Mouse (Mus musculus) midbrain, embryonic 12.5 days (tissue): ENCODE data around the gene Vav2. TPM values are rescaled to one million over a fixed set of nuclear protein-coding genes. Genes with fewer than 3 reads are reported as not detected.

Experiments
- ATAC-seq: fragments of 200-750 bp; cut with Nextera tagmentation; 2 replicates; pipeline ENCODE4 v1.8.0; 2017; ENCODE audit warnings: low read depth, moderate TSS enrichment, moderate library complexity; ENCODE audit not compliant: low FRiP score
- H3K27ac ChIP-seq: fragments of 300-500 bp; sonication (generic); replicated peaks from 2 replicates; pipeline ENCODE4 v1.5.1; 2016; ENCODE audit warnings: mild to moderate bottlenecking
- H3K27me3 ChIP-seq: fragments of 300-500 bp; sonication (generic); 2 replicates; pipeline ENCODE4 v1.6.1; 2016; ENCODE audit warnings: mild to moderate bottlenecking
- H3K36me3 ChIP-seq: fragments of 300-500 bp; sonication (generic); 2 replicates; pipeline ENCODE4 v1.6.1; 2016
- H3K4me1 ChIP-seq: fragments of 300-500 bp; sonication (generic); 2 replicates; pipeline ENCODE4 v1.6.1; 2016
- H3K4me2 ChIP-seq: fragments of 300-500 bp; sonication (generic); replicated peaks from 2 replicates; pipeline ENCODE4 v1.6.1; 2016; ENCODE audit warnings: mild to moderate bottlenecking, moderate library complexity
- H3K4me3 ChIP-seq: fragments of 300-500 bp; sonication (generic); 2 replicates; pipeline ENCODE4 v1.5.1; 2016; ENCODE audit warnings: mild to moderate bottlenecking
- H3K9ac ChIP-seq: fragments of 300-500 bp; sonication (generic); replicated peaks from 2 replicates; pipeline ENCODE4 v1.6.1; 2016; ENCODE audit warnings: mild to moderate bottlenecking, moderate library complexity
- H3K9me3 ChIP-seq: fragments of 300-500 bp; sonication (generic); 2 replicates; pipeline ENCODE4 v1.6.1; 2016; ENCODE audit warnings: mild to moderate bottlenecking
- WGBS: fragments of 180-500 bp; shearing (Covaris S2); methylation state at CpG from one replicate; pipeline ENCODE4 v1.1.7; 2016; 5-methylcytosine and 5-hydroxymethylcytosine counted together
- polyA plus RNA-seq: library from polyadenylated mRNA; unstranded; fragments of >200 nt; fragmentation: Nextera tagmentation; extraction: Ambion mirVana; gene quantifications from 2 replicates; pipeline ENCODE4 v1.2.1, GENCODE M21; 2016

Vav2 gene
- polyA plus RNA-seq, 1 experiment from 2014 or later, result 24.1 TPM

DNA sequence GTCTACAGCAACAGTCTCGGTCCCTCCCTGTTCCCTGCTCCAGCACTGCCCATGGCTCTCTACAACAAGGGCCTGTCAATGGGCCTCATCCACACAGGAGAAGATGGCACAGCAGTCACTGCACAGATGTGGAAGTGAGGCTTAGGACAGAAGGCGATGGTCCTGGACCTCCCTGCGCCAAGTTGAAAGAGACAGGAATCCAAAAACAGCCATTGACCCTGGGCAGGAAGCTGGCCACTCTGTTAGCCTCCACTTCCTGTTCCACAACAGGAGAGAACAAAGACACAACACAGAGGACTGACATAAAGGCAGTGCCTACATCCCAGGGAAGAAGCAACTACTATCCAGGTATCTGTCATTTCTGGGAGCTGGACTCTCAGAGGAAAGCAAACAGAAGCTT is 45.6 kb downstream of the Vav2 start:
- Histone ChIP-seq H3K27me3 (no peaks in the 10 kb centered on the region), H3K9me3 (no peaks in the 10 kb centered on the region), H3K36me3 (peaks cover 12% of the 10 kb centered on the region; the same call in 1 of the 2 replicates), H3K4me3 (no peak overlapping the region), H3K4me2 (no peak overlapping the region), H3K4me1 (peaks cover 44% of the 10 kb centered on the region), H3K9ac (no peak overlapping the region), H3K27ac (no peak overlapping the region)
- ATAC-seq, result no peak
- 92% methylated on average over 3 of the region's 3 CpGs for WGBS

DNA sequence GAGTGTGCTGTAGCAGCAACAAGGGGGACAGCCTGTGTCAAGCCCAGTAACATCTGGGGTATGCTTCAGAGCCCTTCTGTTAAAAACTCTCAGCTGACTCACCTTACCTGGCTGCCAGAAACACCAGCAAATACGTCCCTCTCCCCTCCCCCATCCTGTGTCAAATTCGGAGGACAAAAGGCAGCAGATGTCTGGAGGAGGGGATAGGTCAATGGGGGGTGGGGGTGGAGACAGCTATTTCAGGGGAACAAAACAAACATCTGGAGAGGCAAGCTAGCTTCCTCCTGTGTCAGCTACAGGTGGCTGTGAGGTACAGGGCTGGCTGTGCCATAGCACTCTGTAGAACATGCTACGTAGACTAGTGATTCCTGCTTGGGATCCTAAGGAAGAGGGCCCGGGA is 49.0 kb downstream of the Vav2 start:
- Histone ChIP-seq H3K36me3 (no peaks in the 10 kb centered on the region), H3K4me1 (peaks cover 67% of the 10 kb centered on the region), H3K4me2 (no peak overlapping the region), H3K27ac (peak overlapping the region; percentile 4), H3K4me3 (no peak overlapping the region), H3K9ac (no peak overlapping the region), H3K9me3 (no peaks in the 10 kb centered on the region), H3K27me3 (no peaks in the 10 kb centered on the region)
- 22% methylated on average over 4 of the region's 4 CpGs for whole genome bisulfite sequencing
- ATAC-seq, result no peak

DNA sequence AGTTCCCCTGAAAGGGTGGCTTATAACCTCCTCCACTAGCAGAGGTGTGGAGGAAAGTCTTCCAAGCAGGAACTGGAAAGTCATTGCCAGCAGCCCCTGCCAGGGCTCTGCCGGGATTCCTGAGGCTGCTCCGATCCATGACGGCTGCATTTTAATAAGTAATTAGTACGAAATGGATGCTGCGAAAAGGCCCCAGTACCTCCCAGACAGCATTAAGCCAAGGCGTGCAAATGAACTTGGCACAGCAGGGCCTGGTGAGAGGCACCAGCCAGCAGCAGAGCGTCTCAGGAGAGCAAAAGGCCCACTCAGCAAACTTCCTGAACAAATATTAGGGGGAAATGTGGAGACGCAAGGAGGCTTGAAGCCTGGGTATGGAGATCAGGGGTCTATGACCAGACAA is 49.7 kb downstream of the Vav2 start:
- H3K4me1 ChIP-seq, result peaks cover 72% of the 10 kb centered on the region

DNA sequence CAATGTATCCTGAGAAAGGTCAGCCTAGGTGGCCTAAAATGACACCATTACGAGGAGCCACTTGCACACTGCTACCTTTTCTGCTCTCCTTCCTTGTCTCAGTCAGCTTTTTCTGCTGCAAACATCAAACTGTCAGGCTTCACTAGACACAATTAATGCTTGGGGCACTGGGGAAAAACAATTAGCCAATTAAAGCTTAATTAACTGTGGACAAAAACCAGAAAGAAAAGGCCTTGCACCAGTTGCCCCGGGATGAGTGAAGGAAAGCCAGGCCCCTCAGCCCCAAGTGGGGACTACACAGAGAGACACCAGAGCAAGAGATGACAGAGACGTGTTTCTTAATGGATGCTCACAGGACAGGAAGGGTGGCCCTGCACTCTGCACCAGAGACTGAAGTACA is 51.7 kb downstream of the Vav2 start:
- Histone ChIP-seq H3K4me3 (no peak overlapping the region), H3K27ac (no peak overlapping the region; the same call in 1 of the 2 replicates), H3K4me1 (peaks cover 63% of the 10 kb centered on the region), H3K4me2 (no peak overlapping the region), H3K27me3 (no peaks in the 10 kb centered on the region), H3K9me3 (no peaks in the 10 kb centered on the region), H3K9ac (no peak overlapping the region), H3K36me3 (no peaks in the 10 kb centered on the region)
- 25% methylated on average over 3 of the region's 3 CpGs for WGBS
- no peak for ATAC-seq

More for the DNA sequence above, 49.7 kb downstream of the Vav2 start:
- Histone ChIP-seq H3K9me3 (no peaks in the 10 kb centered on the region), H3K27me3 (no peaks in the 10 kb centered on the region), H3K4me3 (no peak overlapping the region), H3K4me2 (no peak overlapping the region), H3K9ac (no peak overlapping the region), H3K36me3 (no peaks in the 10 kb centered on the region), H3K27ac (peak overlapping the region; percentile 4)
- WGBS, result 22% methylated on average over 8 of the region's 8 CpGs
- peak; percentile 41; the same call in 1 of the 2 replicates for ATAC-seq

DNA sequence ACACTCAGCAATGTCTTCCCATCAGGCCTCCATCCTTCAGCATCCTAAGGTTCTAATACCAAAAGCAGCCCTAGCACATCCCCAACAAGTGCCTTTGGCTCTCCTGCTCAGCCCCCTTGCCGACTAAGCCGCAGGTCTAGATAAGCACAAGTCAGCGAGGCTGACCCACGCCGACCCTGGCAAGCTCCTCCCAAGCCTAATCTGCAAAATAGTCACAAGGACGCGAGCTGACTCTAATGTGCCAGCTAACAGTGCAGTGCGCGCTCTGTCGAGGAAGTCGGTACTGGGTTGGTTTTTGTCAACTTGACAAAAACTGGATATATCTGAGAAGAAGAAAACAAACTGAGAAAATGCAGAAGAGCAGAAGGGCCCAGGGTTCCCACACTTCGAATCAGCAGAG is 53.5 kb downstream of the Vav2 start:
- Histone ChIP-seq H3K4me1 (peaks cover 57% of the 10 kb centered on the region), H3K27ac (no peak overlapping the region), H3K4me2 (no peak overlapping the region), H3K27me3 (no peaks in the 10 kb centered on the region), H3K4me3 (no peak overlapping the region), H3K36me3 (no peaks in the 10 kb centered on the region), H3K9ac (no peak overlapping the region), H3K9me3 (no peaks in the 10 kb centered on the region)
- ATAC-seq, result no peak
- whole genome bisulfite sequencing, result 28% methylated on average over 12 of the region's 12 CpGs

DNA sequence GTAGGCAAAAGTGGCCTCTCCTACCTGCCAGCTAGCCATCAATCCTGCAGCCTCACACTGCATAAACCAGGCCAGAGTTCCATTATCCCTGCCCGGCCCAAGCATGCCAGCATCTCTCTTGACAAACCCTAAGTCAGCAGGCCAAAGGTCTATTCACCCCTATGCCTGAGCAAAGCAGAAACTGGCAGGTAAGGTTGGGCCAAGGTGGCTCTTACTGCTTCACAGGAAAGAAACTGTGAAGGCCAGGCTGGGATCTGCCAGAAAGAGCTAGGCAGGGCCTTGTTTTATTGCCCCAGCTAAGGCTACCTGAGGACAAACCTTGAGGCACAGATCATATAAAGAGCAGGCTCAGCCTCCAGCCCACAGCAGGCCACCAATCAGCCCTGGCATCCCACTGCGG is 55.4 kb downstream of the Vav2 start:
- no peaks in the 10 kb centered on the region for H3K9me3 ChIP-seq
- no peak overlapping the region for H3K27ac ChIP-seq
- H3K4me2 ChIP-seq, result no peak overlapping the region
- no peak overlapping the region for H3K9ac ChIP-seq
- 92% methylated on average over 2 of the region's 2 CpGs for WGBS
- no peak for ATAC-seq
- H3K4me3 ChIP-seq, result no peak overlapping the region
- H3K36me3 ChIP-seq, result no peaks in the 10 kb centered on the region
- no peaks in the 10 kb centered on the region for H3K27me3 ChIP-seq
- peaks cover 40% of the 10 kb centered on the region for H3K4me1 ChIP-seq

DNA sequence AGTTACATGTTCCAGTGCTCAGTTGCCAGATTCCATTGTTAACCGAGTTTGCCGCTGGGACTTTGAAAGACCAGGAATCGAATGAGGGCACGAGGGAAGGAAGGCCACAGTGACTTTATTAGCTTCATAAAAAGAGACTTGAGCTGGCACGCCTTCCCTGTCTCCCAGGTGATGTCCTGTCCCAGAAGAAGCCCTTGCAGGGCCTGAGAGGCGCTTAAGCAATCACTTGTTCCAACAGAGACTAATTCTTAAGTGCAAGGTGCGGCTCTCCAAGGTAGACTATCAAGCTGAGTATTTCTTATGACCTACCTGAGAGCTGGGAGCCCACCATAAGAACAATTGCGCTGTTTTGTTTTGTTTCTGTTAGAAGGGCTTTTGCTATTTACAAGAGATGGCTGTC is 57.9 kb downstream of the Vav2 start:
- WGBS, result 77% methylated on average over 8 of the region's 8 CpGs
- Histone ChIP-seq H3K4me3 (no peak overlapping the region), H3K9me3 (no peaks in the 10 kb centered on the region), H3K27ac (no peak overlapping the region), H3K4me1 (peaks cover 23% of the 10 kb centered on the region), H3K27me3 (no peaks in the 10 kb centered on the region), H3K36me3 (no peaks in the 10 kb centered on the region), H3K9ac (no peak overlapping the region), H3K4me2 (no peak overlapping the region)
- no peak for ATAC-seq

DNA sequence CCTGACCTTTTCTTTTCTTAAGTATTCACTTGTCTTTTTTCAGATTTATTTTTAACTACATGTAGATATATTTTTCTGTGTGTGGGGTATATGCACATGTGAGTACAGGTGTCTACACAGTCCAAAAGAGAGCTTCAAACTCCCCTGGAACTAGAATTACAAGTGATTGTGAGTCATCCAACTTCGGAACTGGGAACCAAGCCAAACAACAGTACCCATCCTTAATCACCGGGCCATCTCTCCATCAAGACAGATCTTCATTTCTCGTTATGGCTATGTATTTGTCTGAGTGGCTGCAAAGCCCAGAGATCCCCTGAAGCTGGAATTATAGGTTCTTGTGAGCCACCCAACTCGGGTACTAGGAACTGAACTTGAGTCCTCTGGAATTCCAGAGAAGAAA is 61.5 kb downstream of the Vav2 start:
- no peak overlapping the region for H3K4me3 ChIP-seq
- no peaks in the 10 kb centered on the region for H3K27me3 ChIP-seq
- H3K4me2 ChIP-seq, result no peak overlapping the region
- no peaks in the 10 kb centered on the region for H3K9me3 ChIP-seq
- H3K27ac ChIP-seq, result no peak overlapping the region
- no peak for ATAC-seq
- 91% methylated on average over 4 of the region's 4 CpGs for WGBS
- no peak overlapping the region for H3K9ac ChIP-seq
- H3K4me1 ChIP-seq, result peaks cover 30% of the 10 kb centered on the region
- no peaks in the 10 kb centered on the region for H3K36me3 ChIP-seq

DNA sequence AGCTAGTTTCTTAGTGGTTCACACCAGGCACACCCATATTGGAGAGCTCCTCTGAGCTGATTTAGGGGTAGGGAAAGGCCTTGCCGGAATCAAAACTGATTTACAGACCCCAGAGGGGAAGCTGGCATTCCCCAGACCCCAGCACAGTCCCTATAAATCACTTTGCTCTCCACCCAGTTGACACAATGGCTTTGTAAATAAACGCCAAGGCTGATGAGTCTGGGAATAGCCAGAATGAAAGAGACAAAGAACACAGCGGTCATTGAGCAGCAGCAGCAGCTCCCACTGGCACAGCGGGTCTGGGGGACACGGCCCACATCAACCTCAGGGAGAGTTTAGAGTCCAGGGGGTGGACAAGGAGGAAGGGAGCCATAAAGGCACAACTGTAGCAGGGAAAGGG is 65.0 kb downstream of the Vav2 start:
- H3K27me3 ChIP-seq, result no peaks in the 10 kb centered on the region
- H3K36me3 ChIP-seq, result no peaks in the 10 kb centered on the region
- no peaks in the 10 kb centered on the region for H3K9me3 ChIP-seq
- WGBS, result 42% methylated on average over 5 of the region's 5 CpGs
- 0 out of 2 replicates have a peak overlapping the region, but pooled peaks have one; percentile 17 for H3K9ac ChIP-seq
- peak overlapping the region; percentile 75 for H3K27ac ChIP-seq
- H3K4me3 ChIP-seq, result no peak overlapping the region
- no peak for ATAC-seq
- H3K4me2 ChIP-seq, result no peak overlapping the region
- H3K4me1 ChIP-seq, result peaks cover 40% of the 10 kb centered on the region

DNA sequence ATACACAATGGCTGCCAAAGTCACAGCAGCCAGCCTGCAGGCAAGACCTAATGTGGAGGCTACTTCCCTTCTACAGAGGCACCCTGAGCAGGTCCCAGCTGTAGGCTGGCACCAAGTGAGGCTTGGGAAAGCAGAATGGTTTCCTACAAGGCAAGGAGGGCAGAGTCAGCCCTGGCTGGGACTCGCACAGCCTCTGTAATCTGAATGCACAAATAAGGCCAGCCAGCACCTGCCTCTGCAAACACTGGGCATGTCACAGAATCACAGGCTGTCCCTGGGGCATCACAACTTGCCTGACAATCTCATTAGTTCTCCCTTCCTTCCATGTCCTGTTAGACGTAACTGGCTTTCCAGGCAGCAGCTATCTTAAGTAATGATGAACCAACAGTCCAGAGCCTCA is 68.4 kb downstream of the Vav2 start:
- no peak for ATAC-seq
- 54% methylated on average over 2 of the region's 2 CpGs for WGBS
- H3K4me3 ChIP-seq, result no peak overlapping the region
- H3K27me3 ChIP-seq, result no peaks in the 10 kb centered on the region
- peaks cover 61% of the 10 kb centered on the region for H3K4me1 ChIP-seq
- H3K27ac ChIP-seq, result peak overlapping the region; percentile 49
- no peak overlapping the region for H3K9ac ChIP-seq
- no peak overlapping the region for H3K4me2 ChIP-seq
- no peaks in the 10 kb centered on the region for H3K36me3 ChIP-seq
- H3K9me3 ChIP-seq, result no peaks in the 10 kb centered on the region

DNA sequence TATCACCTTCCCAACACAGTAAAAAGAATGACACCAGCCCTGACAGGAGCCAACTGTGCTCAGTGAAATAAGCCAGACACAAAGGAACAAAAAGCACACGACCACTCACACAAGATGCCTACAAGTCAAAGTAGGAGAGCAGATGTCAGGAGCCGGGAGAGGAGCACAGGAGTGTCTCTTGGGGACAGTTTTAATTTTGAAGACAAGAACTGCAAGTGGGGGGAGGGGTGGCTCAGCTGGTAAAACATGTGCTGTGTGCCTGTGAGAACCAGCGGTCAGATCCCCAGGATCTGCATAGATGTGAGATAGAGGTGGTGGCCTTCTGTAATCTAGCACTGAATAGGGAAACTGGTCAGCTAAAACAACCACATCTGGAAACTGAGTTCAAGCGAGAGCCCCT is 71.1 kb downstream of the Vav2 start:
- H3K9ac ChIP-seq, result no peak overlapping the region
- ATAC-seq, result no peak
- H3K4me1 ChIP-seq, result peaks cover 51% of the 10 kb centered on the region
- H3K4me3 ChIP-seq, result no peak overlapping the region
- H3K27me3 ChIP-seq, result no peaks in the 10 kb centered on the region
- peak overlapping the region; percentile 80 for H3K27ac ChIP-seq
- 0 out of 2 replicates have a peak, but pooled peaks cover 6% of the 10 kb centered on the region for H3K9me3 ChIP-seq
- peaks cover 8% of the 10 kb centered on the region for H3K36me3 ChIP-seq
- 37% methylated on average over 4 of the region's 4 CpGs for WGBS
- no peak overlapping the region for H3K4me2 ChIP-seq

DNA sequence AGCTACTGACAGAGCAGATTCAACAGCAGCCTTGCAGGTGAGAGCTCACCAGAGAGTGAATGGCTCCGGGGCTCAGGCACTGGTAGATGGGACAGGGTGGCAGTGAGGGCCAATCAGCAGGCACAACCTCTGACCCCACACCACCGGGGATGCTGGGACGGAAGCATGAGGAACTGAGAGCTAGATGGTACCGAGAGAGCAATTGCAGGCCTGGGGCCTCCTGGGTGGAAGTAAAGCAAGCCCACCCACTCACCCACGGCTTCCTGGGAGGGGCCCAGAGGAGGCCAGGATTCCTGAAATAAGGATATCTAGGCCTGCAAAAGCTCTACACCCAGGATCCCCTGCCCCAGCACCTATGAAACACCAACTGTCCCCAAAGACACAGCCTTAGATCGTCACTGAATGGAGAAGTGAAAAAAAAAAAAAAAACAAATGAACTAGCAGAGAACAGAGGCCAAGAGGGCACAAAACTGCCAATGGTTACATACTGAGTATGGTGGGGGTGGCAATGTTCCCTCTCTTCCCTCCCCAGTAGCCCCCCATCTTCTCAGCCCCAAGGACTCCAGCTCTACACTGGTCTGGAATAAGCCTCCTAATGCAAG is 72.1 kb downstream of the Vav2 start:
- no peak for ATAC-seq

DNA sequence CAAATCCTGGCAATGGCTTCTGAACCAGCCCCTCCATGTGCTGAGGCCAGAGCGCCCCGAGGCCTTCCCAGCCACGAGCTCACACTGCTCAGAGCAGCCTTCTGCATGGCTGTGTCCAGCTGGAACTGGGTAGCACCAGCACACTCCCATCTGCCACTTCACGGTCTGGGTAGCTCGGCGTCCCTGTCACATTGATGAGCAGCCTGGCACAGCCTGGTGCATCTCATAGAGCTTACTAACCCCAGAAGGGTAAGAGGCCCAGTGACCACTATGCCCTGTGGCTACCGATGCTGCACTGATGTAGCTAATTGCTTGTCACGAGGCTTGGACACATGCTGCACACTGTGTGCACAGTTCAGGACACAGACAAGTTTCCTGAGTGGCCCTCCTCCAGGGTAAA is 74.1 kb downstream of the Vav2 start:
- 0 out of 2 replicates have a peak, but pooled peaks cover 8% of the 10 kb centered on the region for H3K9me3 ChIP-seq
- peaks cover 30% of the 10 kb centered on the region for H3K4me1 ChIP-seq
- H3K27ac ChIP-seq, result no peak overlapping the region
- ATAC-seq, result no peak
- no peak overlapping the region for H3K9ac ChIP-seq
- no peak overlapping the region for H3K4me3 ChIP-seq
- no peak overlapping the region for H3K4me2 ChIP-seq
- peaks cover 22% of the 10 kb centered on the region for H3K36me3 ChIP-seq
- 92% methylated on average over 8 of the region's 8 CpGs for WGBS
- H3K27me3 ChIP-seq, result no peaks in the 10 kb centered on the region

More for the DNA sequence above, 72.1 kb downstream of the Vav2 start:
- Histone ChIP-seq H3K4me3 (no peak overlapping the region), H3K27me3 (no peaks in the 10 kb centered on the region), H3K27ac (peak overlapping the region; percentile 80), H3K9me3 (0 out of 2 replicates have a peak, but pooled peaks cover 8% of the 10 kb centered on the region), H3K4me1 (peaks cover 42% of the 10 kb centered on the region), H3K36me3 (peaks cover 18% of the 10 kb centered on the region), H3K9ac (no peak overlapping the region), H3K4me2 (no peak overlapping the region)
- WGBS, result 73% methylated on average over 6 of the region's 6 CpGs
